Mouse (Mus musculus) lung, postnatal 4 days (tissue): ENCODE data around the gene Gm14862.

Source experiments
- DNase-seq, 2 experiments: peaks; one replicate each; pipeline ENCODE4 v3.0.0; 2021

Gm14862 gene

DNA sequence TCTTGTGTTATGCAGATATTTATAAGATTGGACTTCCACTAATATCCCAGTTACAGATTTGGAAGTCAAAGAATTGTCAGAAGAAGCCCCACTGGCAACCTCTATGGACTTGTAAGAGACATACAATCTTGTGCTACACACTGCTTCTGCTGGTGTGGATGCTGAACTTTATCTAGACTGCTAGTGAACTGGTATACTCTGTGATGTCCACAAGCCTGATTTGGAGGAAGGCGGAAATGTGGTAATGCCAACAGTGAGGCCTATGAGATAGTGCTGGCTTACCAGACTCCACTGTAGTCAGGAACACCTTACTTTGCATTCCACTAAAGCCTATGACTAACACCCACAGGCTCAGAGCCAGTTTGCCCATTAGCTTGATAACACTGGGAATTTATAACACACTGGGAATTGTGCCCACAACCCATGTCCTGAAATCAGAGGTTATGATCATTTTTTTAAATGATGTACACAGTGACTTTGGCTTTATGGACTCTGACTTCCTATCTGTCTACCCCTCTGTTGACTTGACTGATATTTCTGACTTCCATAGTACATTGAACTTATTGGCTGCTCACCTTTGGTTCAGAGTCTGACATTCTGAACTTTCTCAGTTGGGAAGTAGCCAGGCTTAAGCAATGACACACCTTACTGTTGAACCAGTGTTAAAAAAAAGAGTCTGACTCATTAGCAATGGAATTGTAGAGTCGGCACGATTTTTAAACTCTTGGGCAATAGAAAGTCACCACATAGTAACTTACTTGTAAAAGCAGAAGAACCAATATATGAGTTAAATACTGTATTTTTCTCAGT, 34.1 kb downstream of the Gm14862 start:
- no peak for DNase-seq

DNA sequence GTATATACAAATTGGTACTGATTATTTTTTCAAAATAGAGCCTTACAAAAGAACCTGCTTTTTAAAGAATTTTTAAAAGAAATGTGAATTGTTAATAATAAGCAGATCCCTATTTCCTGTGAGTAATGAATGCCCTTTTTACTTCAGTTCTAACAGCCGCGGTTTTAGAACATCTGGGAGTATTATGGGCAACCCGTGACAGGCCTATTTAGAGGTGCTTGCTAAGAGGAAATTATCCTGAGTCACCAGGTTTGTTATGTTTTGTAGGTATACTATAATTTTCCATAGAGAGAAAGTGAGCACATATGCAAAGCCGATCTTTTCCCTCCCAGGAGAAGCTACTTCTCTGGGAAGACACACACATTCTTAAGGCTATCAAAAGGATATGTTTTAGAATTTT, 35.0 kb downstream of the Gm14862 start:
- DNase-seq: no peak

DNA sequence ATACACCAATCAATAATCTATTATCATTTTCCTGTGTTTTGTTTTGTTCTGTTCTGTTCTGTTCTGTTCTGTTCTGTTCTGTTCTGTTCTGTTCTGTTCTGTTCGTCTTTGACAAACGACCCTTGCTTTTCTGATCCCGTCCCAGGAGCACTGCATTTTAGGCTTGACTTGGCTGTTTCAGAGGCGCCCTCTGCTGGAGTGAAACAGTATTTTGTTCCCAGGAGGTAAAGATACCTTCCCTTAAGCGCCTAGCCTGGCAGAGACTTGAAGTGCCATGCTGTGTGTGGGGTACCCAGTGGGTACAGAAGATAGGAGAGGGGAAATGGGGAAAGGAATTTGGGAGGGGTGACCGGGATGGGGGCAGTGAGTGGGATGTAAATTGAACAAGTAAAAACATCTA, 35.5 kb downstream of the Gm14862 start:
- peak in 1 of 2 experiments; percentile 49 for DNase-seq

DNA sequence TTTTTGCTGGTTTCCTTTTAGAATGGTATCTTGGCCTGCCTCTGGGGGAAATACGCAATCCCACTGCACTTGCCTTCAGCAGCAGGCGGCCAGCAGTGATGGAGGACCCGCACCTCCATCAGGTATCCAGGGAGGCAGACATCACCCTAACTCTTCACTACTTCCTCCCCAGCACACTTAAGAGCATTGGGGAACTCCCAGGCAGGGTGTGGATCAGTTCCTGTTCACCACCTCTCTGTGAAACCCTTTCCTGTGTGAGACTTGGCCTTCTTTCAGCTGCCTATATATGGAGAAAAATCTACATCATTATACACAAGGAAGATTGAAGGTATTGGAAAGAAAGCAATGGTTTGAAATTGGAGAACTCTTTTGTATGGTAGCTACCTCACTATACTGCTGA, 37.1 kb downstream of the Gm14862 start:
- no peak for DNase-seq

DNA sequence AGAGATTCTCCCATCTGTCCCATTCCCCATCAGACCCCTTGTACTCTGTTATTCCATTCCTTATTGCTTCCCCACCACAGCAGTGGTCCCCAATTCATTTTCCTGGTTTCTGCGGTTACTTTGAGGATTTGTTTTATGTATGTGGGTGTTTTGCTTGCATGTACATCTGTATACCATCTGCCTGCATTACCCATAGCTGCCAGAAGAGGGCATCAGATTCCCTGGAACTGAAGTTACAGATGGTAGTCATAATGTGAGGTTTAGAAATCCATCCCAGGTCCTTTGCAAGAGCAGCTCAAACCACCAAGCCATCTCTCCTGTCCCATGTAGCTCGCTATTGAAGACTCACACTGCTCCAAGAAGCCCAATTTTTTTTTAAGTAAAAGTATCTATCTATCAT, 40.5 kb downstream of the Gm14862 start:
- DNase-seq: no peak

DNA sequence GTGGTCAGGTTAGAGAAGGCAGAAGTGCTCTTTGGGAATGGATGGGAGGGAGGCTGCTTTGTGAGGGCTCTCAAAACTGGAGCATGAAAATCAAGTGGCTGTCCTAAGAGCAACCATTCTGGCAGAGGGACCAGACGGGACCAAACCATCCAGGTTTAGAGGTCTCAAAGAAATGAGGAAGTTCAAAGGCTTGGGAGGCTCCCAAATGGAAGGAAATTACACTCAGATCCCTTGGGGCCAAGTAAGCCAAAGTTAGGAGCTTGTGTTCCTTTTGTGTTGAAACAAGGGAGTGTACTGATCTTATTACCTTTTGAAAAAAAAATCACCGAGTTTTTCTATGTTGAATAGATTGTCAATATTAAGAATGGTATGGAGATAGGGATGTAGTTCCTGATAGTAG, 51.6 kb downstream of the Gm14862 start:
- DNase-seq: no peak

DNA sequence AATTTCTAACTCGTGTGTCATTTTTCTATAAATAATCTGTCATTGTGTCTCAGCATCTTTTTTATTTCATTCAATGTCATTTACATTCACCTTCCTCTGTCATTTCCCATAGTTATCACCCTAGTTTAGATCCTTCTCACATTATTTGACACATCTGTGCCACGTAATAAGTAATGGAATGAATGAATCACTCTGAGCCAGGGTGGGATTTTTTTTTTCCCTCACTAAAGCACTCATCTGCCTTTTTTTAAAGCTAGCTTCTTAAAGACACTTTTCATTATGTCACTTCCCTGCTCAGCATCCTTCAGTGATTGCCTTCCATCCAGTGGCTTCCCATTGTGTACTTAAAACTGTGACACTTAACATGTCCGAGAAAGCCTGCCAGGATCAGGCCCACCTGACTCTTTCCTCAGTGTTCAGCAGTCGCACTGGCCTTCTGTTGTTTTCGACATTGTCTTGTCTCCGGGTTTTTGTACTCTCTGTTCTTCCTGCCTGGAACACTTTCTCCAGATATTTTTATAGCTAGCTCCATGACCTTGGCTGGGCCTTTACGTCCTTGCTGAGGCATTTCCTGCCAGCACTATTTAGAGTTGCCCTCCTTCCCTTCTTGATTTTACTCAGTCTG, 53.8 kb downstream of the Gm14862 start:
- DNase-seq: peak in 1 of 2 experiments; percentile 22

DNA sequence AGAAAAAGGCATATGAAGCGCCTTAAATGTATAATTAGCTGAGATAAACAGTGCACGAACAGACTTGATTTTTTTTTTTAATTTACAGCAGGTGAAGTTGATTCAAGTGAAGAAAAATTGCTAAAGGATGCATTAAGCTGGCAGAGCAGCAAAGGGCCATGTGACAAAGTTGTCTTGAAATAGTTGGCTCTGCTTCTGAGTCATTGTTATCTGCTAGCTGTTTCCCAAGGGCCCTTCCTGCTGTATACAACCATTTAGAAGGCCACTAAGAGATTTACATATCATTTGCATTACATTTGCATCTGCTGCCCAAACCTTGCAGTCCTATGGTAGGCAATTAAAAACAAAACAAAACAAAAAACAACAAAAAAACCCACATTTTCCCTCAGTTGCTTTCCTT, 54.7 kb downstream of the Gm14862 start:
- DNase-seq: no peak
